Mouse (Mus musculus): ENCODE measurements at regions not wholly inside any gene's neighbourhood (a gene's known extent, or its start where the extent isn't known, plus 50 kb on each side); places are given as distances from the start of the nearest gene placed in this dataset.

- DNase-seq (ENCODE audit: low read depth, low spot score) = no peak
These were observed 313.1 kb downstream of the Mtx2 start for GRCm38 (mm10) chr2:75138746-75139060.

GRCm38 (mm10) chr2:75139544-75139943 lies 313.9 kb downstream of the Mtx2 start:
- DNase-seq (ENCODE audit: low read depth, low spot score) = no peak

GRCm38 (mm10) chr2:75142675-75143074 lies 317.1 kb downstream of the Mtx2 start:
- no peak for DNase-seq (ENCODE audit: low read depth, low spot score)

- DNase-seq (ENCODE audit: low read depth, low spot score) = no peak
These were observed 319.3 kb downstream of the Mtx2 start for GRCm38 (mm10) chr2:75144861-75145260.

GRCm38 (mm10) chr2:75146256-75146655 lies 320.7 kb downstream of the Mtx2 start:
- no peak for DNase-seq (ENCODE audit: low read depth, low spot score)

- DNase-seq (ENCODE audit: low read depth, low spot score) = no peak
These were observed 321.8 kb downstream of the Mtx2 start for GRCm38 (mm10) chr2:75147399-75147798.

- no peak for DNase-seq (ENCODE audit: low read depth, low spot score)
These were observed 322.4 kb downstream of the Mtx2 start for GRCm38 (mm10) chr2:75147967-75148366.

- DNase-seq (ENCODE audit: low read depth, low spot score) = no peak
These were observed 323.4 kb downstream of the Mtx2 start for GRCm38 (mm10) chr2:75149036-75149435.

GRCm38 (mm10) chr2:75149562-75149961 lies 324.0 kb downstream of the Mtx2 start:
- DNase-seq (ENCODE audit: low read depth, low spot score) = no peak

- DNase-seq (ENCODE audit: low read depth, low spot score) = peak; percentile 72
These were observed 325.4 kb downstream of the Mtx2 start for GRCm38 (mm10) chr2:75150986-75151385.

- no peak for DNase-seq (ENCODE audit: low read depth, low spot score)
These were observed 325.9 kb downstream of the Mtx2 start for GRCm38 (mm10) chr2:75151519-75151918.

GRCm38 (mm10) chr2:75152477-75152990 lies 326.9 kb downstream of the Mtx2 start:
- peak; percentile 78 for DNase-seq (ENCODE audit: low read depth, low spot score)

- no peak for DNase-seq (ENCODE audit: low read depth, low spot score)
These were observed 328.8 kb downstream of the Mtx2 start for GRCm38 (mm10) chr2:75154448-75154847.

- DNase-seq (ENCODE audit: low read depth, low spot score) = no peak
These were observed 333.0 kb downstream of the Mtx2 start for GRCm38 (mm10) chr2:75158581-75158980.

- DNase-seq (ENCODE audit: low read depth, low spot score) = no peak
These were observed 335.5 kb downstream of the Mtx2 start for GRCm38 (mm10) chr2:75161075-75161474.

GRCm38 (mm10) chr2:75164987-75165386 lies 339.4 kb downstream of the Mtx2 start:
- DNase-seq (ENCODE audit: low read depth, low spot score) = no peak

GRCm38 (mm10) chr2:75176267-75176666 lies 350.7 kb downstream of the Mtx2 start:
- no peak for DNase-seq (ENCODE audit: low read depth, low spot score)

GRCm38 (mm10) chr2:75183293-75183692 lies 357.7 kb downstream of the Mtx2 start:
- no peak for DNase-seq (ENCODE audit: low read depth, low spot score)

- no peak for DNase-seq (ENCODE audit: low read depth, low spot score)
These were observed 377.1 kb downstream of the Mtx2 start for GRCm38 (mm10) chr2:75202587-75203220.

- peak; percentile 84 for DNase-seq (ENCODE audit: low read depth, low spot score)
These were observed 383.5 kb downstream of the Mtx2 start for GRCm38 (mm10) chr2:75208821-75209758.

GRCm38 (mm10) chr2:75209790-75210583 lies 384.4 kb downstream of the Mtx2 start:
- no peak for DNase-seq (ENCODE audit: low read depth, low spot score)

GRCm38 (mm10) chr2:75216931-75217330 lies 391.3 kb downstream of the Mtx2 start:
- DNase-seq (ENCODE audit: low read depth, low spot score) = no peak

All from forelimb bud, embryonic 11.5 days (tissue).